Comparison of ENCODE assay signal across 8 mouse cellular contexts in genomic region chrX:136976424-136977084, GRCm38 (mm10). TPM values are rescaled to one million over a fixed set of nuclear protein-coding genes. Genes with fewer than 3 reads are reported as not detected.
DNase-seq lines count a peak whose midpoint lies in the region; ATAC-seq and TF ChIP-seq lines count a peak whose summit lies in the region.

Tmsb15l (minus strand) TSS chrX:136976869.
Tmsb15b1 (minus strand) TSS chrX:136976874.

- DNase-seq in layer of hippocampus, adult 2 months (ENCODE audit: low spot score in 2 of 2): peak; percentile 49 to 57
- DNase-seq in layer of hippocampus, adult 9-10 months (ENCODE audit: low spot score): no peak
- peak; percentile 51 to 78 for DNase-seq in cerebellum, postnatal 36 days
- peak; percentile 20 for DNase-seq in gastrocnemius, postnatal 10 days
- peak; percentile 67 for DNase-seq in kidney, adult 11 months
- DNase-seq in liver: peak; percentile 61

- H3K27me3 ChIP-seq in midbrain, embryonic 15.5 days (replicated peaks): no peaks in the 10 kb centered on the region
- no peaks in the 10 kb centered on the region for H3K27me3 ChIP-seq in stomach, embryonic 14.5 days (ENCODE audit: control insufficient read depth, insufficient read depth, low read length)

- no peak within 1 kb of the TSS for H3K27ac ChIP-seq in layer of hippocampus, adult 2 months
- H3K27ac ChIP-seq in midbrain, embryonic 15.5 days: 0 out of 2 replicates have a peak within 1 kb of the TSS, but pooled peaks have one; percentile 50
- H3K27ac ChIP-seq in stomach, embryonic 14.5 days (ENCODE audit: low read length): no peak within 1 kb of the TSS

- no peaks in the 10 kb centered on the region for H3K4me1 ChIP-seq in midbrain, embryonic 15.5 days
- no peaks in the 10 kb centered on the region for H3K4me1 ChIP-seq in stomach, embryonic 14.5 days (ENCODE audit: control insufficient read depth, insufficient read depth, low read length)

- no peak for TF ChIP-seq CTCF in layer of hippocampus, adult 2 months (conservative IDR thresholded peaks at IDR 0.05)

- WGBS in midbrain, embryonic 15.5 days: 38% methylated on average over 15 of the region's 15 CpGs
- 34% methylated on average over 15 of the region's 15 CpGs for WGBS in stomach, embryonic 14.5 days

- peak within 1 kb of the TSS; percentile 60 for H3K4me2 ChIP-seq in midbrain, embryonic 15.5 days
- H3K4me2 ChIP-seq in stomach, embryonic 14.5 days (replicated peaks; ENCODE audit: low read depth, low read length): peak within 1 kb of the TSS; percentile 42

- peak; percentile 100 for ATAC-seq in midbrain, embryonic 15.5 days (replicated peaks)
- ATAC-seq in stomach, embryonic 14.5 days (ENCODE audit: insufficient number of reproducible peaks, insufficient read depth, low FRiP score, low read depth): peak; percentile 100

- H3K4me3 ChIP-seq in layer of hippocampus, adult 2 months: peak within 1 kb of the TSS; percentile 61
- H3K4me3 ChIP-seq in midbrain, embryonic 15.5 days: peak within 1 kb of the TSS; percentile 46
- peak within 1 kb of the TSS; percentile 33 for H3K4me3 ChIP-seq in stomach, embryonic 14.5 days (ENCODE audit: low read depth, low read length)

- peak within 1 kb of the TSS; percentile 42 for H3K9ac ChIP-seq in midbrain, embryonic 15.5 days
- no peak within 1 kb of the TSS for H3K9ac ChIP-seq in stomach, embryonic 14.5 days (replicated peaks; ENCODE audit: low read depth, low read length)

- no peaks in the 10 kb centered on the region for H3K9me3 ChIP-seq in midbrain, embryonic 15.5 days
- no peaks in the 10 kb centered on the region for H3K9me3 ChIP-seq in stomach, embryonic 14.5 days (ENCODE audit: control insufficient read depth, low read depth, low read length)

- H3K36me3 ChIP-seq in midbrain, embryonic 15.5 days (replicated peaks): no peaks in the 10 kb centered on the region
- H3K36me3 ChIP-seq in stomach, embryonic 14.5 days (ENCODE audit: control insufficient read depth, insufficient read depth, low read length): no peaks in the 10 kb centered on the region

RNA-seq across cellular contexts. Expression of gene Tmsb15l, which starts in this region (rescaled TPM):
- total RNA-seq in layer of hippocampus, adult 2 months (2021): 1 to 10 TPM; 1.9 to 2.3 TPM
- total RNA-seq in gastrocnemius, postnatal 10 days (2021): not detected
- 7.0 and 8.3 TPM in 2 replicates for polyA plus RNA-seq in midbrain, embryonic 15.5 days (2015; fragmentation: Nextera tagmentation; extraction: Ambion mirVana)
- polyA plus RNA-seq in stomach, embryonic 14.5 days (2014; fragmentation: Nextera tagmentation; extraction: Ambion mirVana): 4.2 and 5.8 TPM in 2 replicates

RNA-seq across cellular contexts. Expression of gene Tmsb15b1, which starts in this region (rescaled TPM):
- total RNA-seq in layer of hippocampus, adult 2 months (2021): 1 to 10 TPM; 3.7 to 8.3 TPM
- 1 to 10 TPM; 3.2 to 5.9 TPM for total RNA-seq in gastrocnemius, postnatal 10 days (2021)
- 30.8 and 31.9 TPM in 2 replicates for polyA plus RNA-seq in midbrain, embryonic 15.5 days (2015; fragmentation: Nextera tagmentation; extraction: Ambion mirVana)
- 32.3 and 35.1 TPM in 2 replicates for polyA plus RNA-seq in stomach, embryonic 14.5 days (2014; fragmentation: Nextera tagmentation; extraction: Ambion mirVana)
